ENCODE assay signal across 26 mouse cellular contexts in genomic region chr3:57033021-57033420, GRCm38 (mm10).
DNase-seq lines count a peak whose midpoint lies in the region; ATAC-seq and TF ChIP-seq lines count a peak whose summit lies in the region.
"Had no signal": no experiment of that assay in that cellular context is flagged by ENCODE, and none has a peak within 500 bp of the region (broad histone marks: within the 10 kb centered on the region; RNA-seq: fewer than 3 reads in every experiment).

No protein-coding gene starts in this region.

- no peak for ATAC-seq in kidney, postnatal 0 days (replicated peaks; ENCODE audit: low FRiP score, low read depth)
- ATAC-seq in monocyte, adult 5-6 weeks (replicated peaks; ENCODE audit: insufficient number of reproducible peaks, low FRiP score, low TSS enrichment, poor library complexity, severe bottlenecking), result no peak
- no peak for ATAC-seq in liver, postnatal 0 days
- ATAC-seq: forebrain, embryonic 14.5 days; intestine, embryonic 15.5 days had no signal

- no peak overlapping the region for H3K4me2 ChIP-seq in kidney, postnatal 0 days (ENCODE audit: low read length)
- H3K4me2 ChIP-seq in liver, postnatal 0 days (ENCODE audit: low read depth, low read length), result no peak overlapping the region
- H3K4me2 ChIP-seq: embryonic facial prominence, embryonic 13.5 days; heart, embryonic 12.5 days; heart, embryonic 15.5 days; hindbrain, embryonic 15.5 days; intestine, embryonic 15.5 days had no signal

- DNase-seq in kidney, postnatal 0 days (ENCODE audit: low spot score), result peak; percentile 4
- no peak for DNase-seq in kidney, adult 11 months
- peak; percentile 59 for DNase-seq in 3T3-L1 (ENCODE audit: low read depth, low spot score)
- DNase-seq in Muller cell, postnatal 12 days (ENCODE audit: inconsistent ontology term), result peak; percentile 27
- DNase-seq in liver, postnatal 0 days, result no peak
- DNase-seq: adrenal gland, adult 8-10 months; adrenal gland, postnatal 25 days; cerebellum, adult 11-12 months; cerebellum, adult 8-10 months; cerebellum, postnatal 10 days; cerebellum, postnatal 36 days; embryo, embryonic 11 days; gastrocnemius, postnatal 25 days; heart, adult 18-20 months; heart, postnatal 14 days; heart, postnatal 4 days had no signal

- no peak for TF ChIP-seq EP300 in liver, postnatal 0 days (IDR thresholded peaks at IDR 0.05; ENCODE audit: low read depth)

- H3K27ac ChIP-seq in kidney, postnatal 0 days, result no peak overlapping the region
- H3K27ac ChIP-seq in liver, postnatal 0 days (ENCODE audit: low read depth), result no peak overlapping the region
- H3K27ac ChIP-seq: embryonic facial prominence, embryonic 10.5 days; embryonic facial prominence, embryonic 13.5 days; forebrain, embryonic 10.5 days; heart, embryonic 15.5 days; hindbrain, embryonic 15.5 days; intestine, embryonic 15.5 days had no signal

- no peaks in the 10 kb centered on the region for H3K27me3 ChIP-seq in kidney, postnatal 0 days (ENCODE audit: insufficient read depth, low read length)
- no peaks in the 10 kb centered on the region for H3K27me3 ChIP-seq in liver, postnatal 0 days (ENCODE audit: insufficient read depth, low read length)
- H3K27me3 ChIP-seq: embryonic facial prominence, embryonic 13.5 days; heart, embryonic 12.5 days; heart, embryonic 15.5 days; hindbrain, embryonic 15.5 days; intestine, embryonic 15.5 days had no signal

- H3K9me3 ChIP-seq in kidney, postnatal 0 days (replicated peaks; ENCODE audit: low read length), result no peaks in the 10 kb centered on the region
- H3K9me3 ChIP-seq in liver, postnatal 0 days (ENCODE audit: low read length), result no peaks in the 10 kb centered on the region
- H3K9me3 ChIP-seq: embryonic facial prominence, embryonic 10.5 days; embryonic facial prominence, embryonic 13.5 days; forebrain, embryonic 10.5 days; heart, embryonic 12.5 days; heart, embryonic 15.5 days; hindbrain, embryonic 15.5 days; intestine, embryonic 15.5 days had no signal

- TF ChIP-seq CTCF in kidney, postnatal 0 days (IDR thresholded peaks at IDR 0.05; ENCODE audit: low read depth), result peak; percentile 32; the same call in 1 of the 2 replicates
- TF ChIP-seq CTCF in liver, postnatal 0 days (IDR thresholded peaks at IDR 0.05; ENCODE audit: low read depth), result no peak

- no peaks in the 10 kb centered on the region for H3K4me1 ChIP-seq in kidney, postnatal 0 days (replicated peaks; ENCODE audit: insufficient read depth, low read length)
- H3K4me1 ChIP-seq in liver, postnatal 0 days (ENCODE audit: insufficient read depth), result no peaks in the 10 kb centered on the region
- H3K4me1 ChIP-seq: embryonic facial prominence, embryonic 10.5 days; embryonic facial prominence, embryonic 13.5 days; forebrain, embryonic 10.5 days; heart, embryonic 12.5 days; heart, embryonic 15.5 days; hindbrain, embryonic 15.5 days; intestine, embryonic 15.5 days had no signal

- H3K4me3 ChIP-seq in kidney, postnatal 0 days (replicated peaks; ENCODE audit: low read depth, low read length), result no peak overlapping the region
- H3K4me3 ChIP-seq in liver, postnatal 0 days (ENCODE audit: low read depth, low read length), result no peak overlapping the region
- H3K4me3 ChIP-seq: embryonic facial prominence, embryonic 10.5 days; embryonic facial prominence, embryonic 13.5 days; erythroblast, embryonic 14.5 days; forebrain, embryonic 10.5 days; heart, embryonic 12.5 days; heart, embryonic 15.5 days; hindbrain, embryonic 15.5 days; intestine, embryonic 15.5 days had no signal

- no peak overlapping the region for H3K9ac ChIP-seq in kidney, postnatal 0 days (ENCODE audit: low read depth, low read length)
- H3K9ac ChIP-seq in liver, postnatal 0 days (replicated peaks), result no peak overlapping the region
- H3K9ac ChIP-seq: embryonic facial prominence, embryonic 13.5 days; heart, embryonic 12.5 days; heart, embryonic 15.5 days; hindbrain, embryonic 15.5 days; intestine, embryonic 15.5 days had no signal

- H3K36me3 ChIP-seq in kidney, postnatal 0 days (ENCODE audit: insufficient read depth, low read length), result no peaks in the 10 kb centered on the region
- no peaks in the 10 kb centered on the region for H3K36me3 ChIP-seq in liver, postnatal 0 days (replicated peaks; ENCODE audit: insufficient read depth, low read length)
- H3K36me3 ChIP-seq: embryonic facial prominence, embryonic 10.5 days; embryonic facial prominence, embryonic 13.5 days; forebrain, embryonic 10.5 days; heart, embryonic 12.5 days; heart, embryonic 15.5 days; hindbrain, embryonic 15.5 days; intestine, embryonic 15.5 days had no signal

Comparison
In these comparisons a context has a peak if more than half of its experiments do, and no peak if none do; other contexts are left out.
1. DNase-seq: peak in kidney, postnatal 0 days (single experiment), 3T3-L1 (single experiment) and Muller cell, postnatal 12 days (single experiment); none in kidney, adult 11 months (single experiment) and liver, postnatal 0 days (single experiment).